Mouse (Mus musculus) liver, embryonic 12.5 days (tissue): ENCODE results near the gene Tti1. TPM values are rescaled to one million over a fixed set of nuclear protein-coding genes. Genes with fewer than 3 reads are reported as not detected.
A peak's percentile ranks its signal among the peaks of the same experiment; 100 is the strongest.

Experiments
- ATAC-seq: fragments of 200-750 bp; cut with Nextera tagmentation; 2 replicates; pipeline ENCODE4 v1.8.0; 2017; ENCODE audit warnings: moderate number of reproducible peaks, mild to moderate bottlenecking, moderate library complexity
- H3K27ac ChIP-seq: fragments of 300-500 bp; sonication (generic); 2 replicates; pipeline ENCODE4 v1.5.1; 2016; ENCODE audit warnings: mild to moderate bottlenecking
- H3K27me3 ChIP-seq: fragments of 300-500 bp; sonication (generic); replicated peaks from 2 replicates; pipeline ENCODE4 v1.6.1; 2016; ENCODE audit warnings: mild to moderate bottlenecking, moderate library complexity
- H3K36me3 ChIP-seq: fragments of 300-500 bp; sonication (generic); 2 replicates; pipeline ENCODE4 v1.6.1; 2016; ENCODE audit warnings: mild to moderate bottlenecking, moderate library complexity
- H3K4me1 ChIP-seq: fragments of 300-500 bp; sonication (generic); 2 replicates; pipeline ENCODE4 v1.6.1; 2016
- H3K4me2 ChIP-seq: fragments of 300-500 bp; sonication (generic); 2 replicates; pipeline ENCODE4 v1.6.1; 2016; ENCODE audit warnings: mild to moderate bottlenecking, moderate library complexity
- H3K4me3 ChIP-seq: fragments of 300-500 bp; sonication (generic); 2 replicates; pipeline ENCODE4 v1.5.1; 2016; ENCODE audit warnings: mild to moderate bottlenecking, moderate library complexity
- H3K9ac ChIP-seq: fragments of 300-500 bp; sonication (generic); 2 replicates; pipeline ENCODE4 v1.6.1; 2016; ENCODE audit warnings: mild to moderate bottlenecking, moderate library complexity
- H3K9me3 ChIP-seq: fragments of 300-500 bp; sonication (generic); replicated peaks from 2 replicates; pipeline ENCODE4 v1.6.1; 2016; ENCODE audit warnings: mild to moderate bottlenecking, moderate library complexity
- WGBS: fragments of 180-500 bp; shearing (Covaris S2); methylation state at CpG from one replicate; pipeline ENCODE4 v1.1.7; 2016; ENCODE audit not compliant: insufficient replicate concordance; 5-methylcytosine and 5-hydroxymethylcytosine counted together
- polyA plus RNA-seq: library from polyadenylated mRNA; unstranded; fragments of >200 nt; fragmentation: Nextera tagmentation; extraction: Ambion mirVana; gene quantifications from 2 replicates; pipeline ENCODE4 v1.2.1, GENCODE M21; 2016

Gene Tti1
- polyA plus RNA-seq, 1 experiment from 2014 or later = 21.8 TPM

- H3K27ac ChIP-seq = peak overlapping the region; percentile 65
- peak overlapping the region; percentile 36 for H3K4me2 ChIP-seq
- H3K36me3 ChIP-seq = peaks cover 70% of the 10 kb centered on the region
- 28% methylated on average over 7 of the region's 7 CpGs for WGBS
- peaks cover 51% of the 10 kb centered on the region for H3K4me1 ChIP-seq
- no peaks in the 10 kb centered on the region for H3K27me3 ChIP-seq
- H3K9me3 ChIP-seq = no peaks in the 10 kb centered on the region
- peak; percentile 93 for ATAC-seq
- H3K9ac ChIP-seq = peak overlapping the region; percentile 2; the same call in 1 of the 2 replicates
- no peak overlapping the region for H3K4me3 ChIP-seq
These were observed 8.7 kb upstream of the Tti1 start for GRCm38 (mm10) chr2:158036953-158037352.

- Histone ChIP-seq H3K4me3 (no peak overlapping the region), H3K9ac (no peak overlapping the region), H3K4me2 (peak overlapping the region; percentile 36), H3K36me3 (peaks cover 68% of the 10 kb centered on the region), H3K27ac (no peak overlapping the region), H3K4me1 (peaks cover 57% of the 10 kb centered on the region), H3K9me3 (no peaks in the 10 kb centered on the region), H3K27me3 (no peaks in the 10 kb centered on the region)
- 71% methylated on average over 6 of the region's 6 CpGs for WGBS
- no peak for ATAC-seq
These were observed 8.2 kb upstream of the Tti1 start for GRCm38 (mm10) chr2:158036408-158036807.

- no peak for ATAC-seq
- Histone ChIP-seq H3K27me3 (no peaks in the 10 kb centered on the region), H3K36me3 (peaks cover 67% of the 10 kb centered on the region), H3K9ac (no peak overlapping the region), H3K9me3 (no peaks in the 10 kb centered on the region), H3K4me3 (no peak overlapping the region), H3K27ac (no peak overlapping the region), H3K4me2 (no peak overlapping the region), H3K4me1 (peaks cover 63% of the 10 kb centered on the region)
- 89% methylated on average over 2 of the region's 2 CpGs for WGBS
These were observed 7.6 kb upstream of the Tti1 start for GRCm38 (mm10) chr2:158035813-158036212.

GRCm38 (mm10) chr2:158030007-158030406 is 1.8 kb upstream of the Tti1 start:
- Histone ChIP-seq H3K4me3 (peak overlapping the region; percentile 80), H3K27me3 (no peaks in the 10 kb centered on the region), H3K27ac (peak overlapping the region; percentile 59), H3K9ac (peak overlapping the region; percentile 89), H3K9me3 (no peaks in the 10 kb centered on the region), H3K4me1 (peaks cover 75% of the 10 kb centered on the region), H3K36me3 (peaks cover 24% of the 10 kb centered on the region), H3K4me2 (peak overlapping the region; percentile 89)
- ATAC-seq = no peak
- 68% methylated on average over 7 of the region's 7 CpGs for WGBS

- Histone ChIP-seq H3K4me2 (peak overlapping the region; percentile 89), H3K4me3 (peak overlapping the region; percentile 80), H3K4me1 (peaks cover 67% of the 10 kb centered on the region), H3K36me3 (peaks cover 20% of the 10 kb centered on the region), H3K27me3 (no peaks in the 10 kb centered on the region), H3K9me3 (no peaks in the 10 kb centered on the region), H3K27ac (peak overlapping the region; percentile 82), H3K9ac (peak overlapping the region; percentile 89)
- under 1% methylated on average over 16 of the region's 16 CpGs for WGBS
- ATAC-seq = no peak
These were observed 329 bp downstream of the Tti1 start for GRCm38 (mm10) chr2:158027855-158028353.

GRCm38 (mm10) chr2:158017330-158017729 is 10.9 kb downstream of the Tti1 start:
- 82% methylated on average over 4 of the region's 4 CpGs for WGBS
- no peak for ATAC-seq
- Histone ChIP-seq H3K27ac (no peak overlapping the region), H3K4me1 (no peaks in the 10 kb centered on the region), H3K9ac (no peak overlapping the region), H3K4me3 (no peak overlapping the region), H3K4me2 (no peak overlapping the region), H3K36me3 (peaks cover 7% of the 10 kb centered on the region), H3K27me3 (no peaks in the 10 kb centered on the region), H3K9me3 (no peaks in the 10 kb centered on the region)

GRCm38 (mm10) chr2:158012608-158013007 is 15.6 kb downstream of the Tti1 start:
- WGBS = 83% methylated on average over 3 of the region's 3 CpGs
- H3K9ac ChIP-seq = no peak overlapping the region
- H3K27me3 ChIP-seq = no peaks in the 10 kb centered on the region
- no peak overlapping the region for H3K4me2 ChIP-seq
- no peak overlapping the region for H3K27ac ChIP-seq
- H3K9me3 ChIP-seq = no peaks in the 10 kb centered on the region
- H3K4me1 ChIP-seq = no peaks in the 10 kb centered on the region
- ATAC-seq = no peak
- H3K4me3 ChIP-seq = no peak overlapping the region
- H3K36me3 ChIP-seq = peaks cover 33% of the 10 kb centered on the region

GRCm38 (mm10) chr2:158009373-158009772 is 18.9 kb downstream of the Tti1 start:
- Histone ChIP-seq H3K4me1 (peaks cover 13% of the 10 kb centered on the region), H3K36me3 (peaks cover 62% of the 10 kb centered on the region), H3K27me3 (no peaks in the 10 kb centered on the region), H3K4me2 (no peak overlapping the region), H3K9me3 (no peaks in the 10 kb centered on the region), H3K27ac (no peak overlapping the region), H3K9ac (no peak overlapping the region), H3K4me3 (no peak overlapping the region)
- WGBS = 76% methylated on average over 7 of the region's 7 CpGs
- ATAC-seq = no peak

- no peak for ATAC-seq
- H3K4me1 ChIP-seq = peaks cover 19% of the 10 kb centered on the region
- WGBS = 87% methylated on average over 4 of the region's 4 CpGs
- peaks cover 72% of the 10 kb centered on the region for H3K36me3 ChIP-seq
- no peak overlapping the region for H3K4me2 ChIP-seq
- no peak overlapping the region for H3K27ac ChIP-seq
- no peak overlapping the region for H3K9ac ChIP-seq
- no peaks in the 10 kb centered on the region for H3K27me3 ChIP-seq
- H3K4me3 ChIP-seq = no peak overlapping the region
- no peaks in the 10 kb centered on the region for H3K9me3 ChIP-seq
These were observed 22.6 kb downstream of the Tti1 start for GRCm38 (mm10) chr2:158005641-158006040.

GRCm38 (mm10) chr2:158004620-158005019 is 23.6 kb downstream of the Tti1 start:
- peaks cover 19% of the 10 kb centered on the region for H3K4me1 ChIP-seq
- WGBS = 54% methylated on average over 6 of the region's 6 CpGs
- peak overlapping the region; percentile 6 for H3K27ac ChIP-seq
- no peaks in the 10 kb centered on the region for H3K9me3 ChIP-seq
- no peak overlapping the region for H3K9ac ChIP-seq
- H3K27me3 ChIP-seq = no peaks in the 10 kb centered on the region
- H3K36me3 ChIP-seq = peaks cover 73% of the 10 kb centered on the region
- no peak overlapping the region for H3K4me2 ChIP-seq
- no peak overlapping the region for H3K4me3 ChIP-seq
- ATAC-seq = no peak

GRCm38 (mm10) chr2:157998817-157999216 is 29.4 kb downstream of the Tti1 start:
- H3K27me3 ChIP-seq = no peaks in the 10 kb centered on the region
- H3K4me2 ChIP-seq = no peak overlapping the region
- H3K4me3 ChIP-seq = no peak overlapping the region
- ATAC-seq = no peak
- no peak overlapping the region for H3K27ac ChIP-seq
- H3K4me1 ChIP-seq = peaks cover under 1% of the 10 kb centered on the region; the same call in 1 of the 2 replicates
- H3K9ac ChIP-seq = no peak overlapping the region
- 72% methylated on average over 3 of the region's 3 CpGs for WGBS
- H3K36me3 ChIP-seq = peaks cover 76% of the 10 kb centered on the region
- no peaks in the 10 kb centered on the region for H3K9me3 ChIP-seq

GRCm38 (mm10) chr2:157992501-157992900 is 35.7 kb downstream of the Tti1 start:
- no peak overlapping the region for H3K4me3 ChIP-seq
- H3K27me3 ChIP-seq = no peaks in the 10 kb centered on the region
- ATAC-seq = no peak
- no peak overlapping the region for H3K27ac ChIP-seq
- no peak overlapping the region for H3K9ac ChIP-seq
- no peaks in the 10 kb centered on the region for H3K4me1 ChIP-seq
- no peaks in the 10 kb centered on the region for H3K9me3 ChIP-seq
- 85% methylated on average over 4 of the region's 4 CpGs for WGBS
- no peak overlapping the region for H3K4me2 ChIP-seq
- peaks cover 96% of the 10 kb centered on the region for H3K36me3 ChIP-seq

GRCm38 (mm10) chr2:157991026-157991425 is 37.2 kb downstream of the Tti1 start:
- Histone ChIP-seq H3K27me3 (no peaks in the 10 kb centered on the region), H3K36me3 (peaks cover 93% of the 10 kb centered on the region), H3K4me3 (no peak overlapping the region), H3K27ac (no peak overlapping the region), H3K4me1 (no peaks in the 10 kb centered on the region), H3K9ac (no peak overlapping the region), H3K4me2 (no peak overlapping the region), H3K9me3 (no peaks in the 10 kb centered on the region)
- WGBS = 49% methylated on average over 6 of the region's 6 CpGs
- ATAC-seq = no peak
